Mouse (Mus musculus) CD4-positive naive resting alpha-beta T cell, adult 57 days (primary cell): ENCODE data around the gene Suv39h2. TPM values are rescaled to one million over a fixed set of nuclear protein-coding genes. Genes with fewer than 3 reads are reported as not detected.

Source experiments
- total RNA-seq: library from RNA; stranded (reverse); gene quantifications from one replicate; pipeline ENCODE4 v1.2.4, GENCODE M21; 2023

Gene Suv39h2
- 1.9 TPM for total RNA-seq

DNA sequence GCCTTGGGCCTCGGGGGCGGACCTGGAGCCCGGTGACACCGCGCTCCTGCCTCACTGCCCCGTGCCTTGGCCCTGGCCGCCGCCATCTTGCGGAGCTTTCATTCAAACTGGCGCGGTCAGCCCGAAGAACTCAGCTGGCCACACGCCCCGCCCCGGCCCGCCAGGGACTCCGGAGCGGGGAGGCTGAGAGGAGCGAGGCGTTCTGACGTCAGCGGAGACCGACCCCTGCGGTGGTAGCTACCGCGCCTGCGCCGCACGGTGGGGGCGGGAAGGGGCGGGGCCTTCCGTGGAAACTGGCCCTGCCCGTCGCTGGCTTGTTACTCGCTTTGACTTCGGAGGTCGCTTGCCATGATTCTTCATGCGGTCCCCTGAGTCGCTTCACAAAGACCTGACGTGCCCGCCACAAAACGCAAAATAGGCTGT is at the start of gene Suv39h2:
Gene Suv39h2, minus strand, starts transcription at position 171 of the 423 bp plus-strand sequence.

DNA sequence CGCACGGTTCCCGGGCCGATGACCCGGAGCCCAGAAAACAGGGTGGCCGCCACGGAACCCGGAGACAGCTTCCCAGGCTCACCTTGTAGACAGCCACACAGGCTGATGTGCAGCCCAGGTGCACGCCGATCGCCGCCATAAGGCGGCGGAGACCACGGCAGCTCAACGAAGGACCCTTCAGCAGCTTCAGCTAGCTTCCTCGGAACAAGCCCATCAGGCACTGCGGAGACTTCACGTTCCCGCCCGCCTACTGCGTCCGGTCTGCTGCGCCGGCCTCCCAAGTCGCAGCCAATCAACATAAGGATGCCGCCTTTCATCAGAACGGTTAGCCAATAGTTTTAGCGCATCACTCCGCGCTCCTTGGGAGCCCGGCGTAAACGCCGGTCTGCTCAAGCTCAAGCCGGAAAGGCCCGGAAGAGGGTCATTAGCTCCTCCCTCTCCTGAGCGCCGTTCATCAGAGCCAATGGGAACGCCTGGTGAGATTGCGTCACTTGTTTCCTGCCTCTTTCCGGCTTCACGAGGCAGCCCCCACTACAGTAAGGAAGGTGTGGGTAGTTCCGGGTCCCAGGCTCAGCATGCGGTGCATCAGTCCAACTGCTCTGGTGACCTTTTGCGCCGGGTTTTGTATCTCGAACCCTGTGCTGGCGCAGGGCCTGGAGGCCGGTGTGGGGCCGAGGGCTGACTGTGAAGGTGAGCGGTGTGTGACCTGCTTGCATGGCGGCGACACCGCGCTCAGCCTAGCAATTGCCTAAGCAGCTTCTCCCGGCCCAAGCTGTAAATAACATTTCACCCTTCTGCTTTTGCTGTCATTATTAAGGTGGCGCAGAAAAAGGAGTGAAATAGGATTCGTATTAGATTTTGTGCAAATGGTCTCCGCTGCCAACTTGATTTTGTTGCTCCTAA is 38.0 kb upstream of the Suv39h2 start, which contains the start of the genes Gm45902, Hspa14 and Cdnf:
Gene Gm45902, minus strand, starts transcription at position 239 of the 903 bp plus-strand sequence.
Gene Hspa14, minus strand, starts transcription at position 263 of the 903 bp plus-strand sequence.
Gene Cdnf, plus strand, starts transcription at position 479 of the 903 bp plus-strand sequence.

DNA sequence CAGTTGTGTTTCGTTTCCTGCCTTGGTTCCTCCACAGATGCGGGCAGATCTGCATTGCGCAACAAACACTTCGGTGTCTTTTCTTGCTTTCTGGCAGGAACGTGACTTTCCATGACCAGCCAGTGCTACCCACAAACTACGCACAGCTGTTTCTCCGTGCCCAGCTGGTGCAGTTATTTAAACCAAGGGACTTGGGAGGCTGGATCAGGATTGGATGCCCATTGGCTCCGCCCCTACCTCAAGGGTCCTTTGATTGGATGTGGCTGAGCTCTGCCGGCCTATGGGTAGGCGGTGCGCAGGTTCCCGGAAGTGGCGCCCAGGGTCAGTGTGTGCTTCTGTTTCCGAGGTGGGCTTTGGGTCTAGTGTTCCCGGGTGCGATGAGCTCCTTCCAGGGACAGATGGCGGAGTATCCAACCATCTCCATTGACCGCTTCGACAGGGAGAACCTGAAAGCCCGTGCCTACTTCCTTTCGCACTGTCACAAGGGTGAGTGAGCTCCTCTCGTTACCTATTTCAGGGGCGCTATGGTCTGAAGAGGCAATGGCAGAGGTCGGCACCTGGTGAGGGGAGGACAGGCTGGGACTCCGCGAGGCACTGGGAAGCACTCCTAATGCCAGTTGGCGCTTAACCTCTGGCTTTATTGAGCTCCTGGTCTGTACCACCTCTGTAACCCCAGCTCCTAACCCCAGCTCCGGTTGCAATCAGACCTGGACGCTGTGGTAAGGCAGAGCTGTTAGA is 50.8 kb downstream of the Suv39h2 start, which contains the start of gene Dclre1c:
Gene Dclre1c, plus strand, starts transcription at position 291 of the 738 bp plus-strand sequence.

DNA sequence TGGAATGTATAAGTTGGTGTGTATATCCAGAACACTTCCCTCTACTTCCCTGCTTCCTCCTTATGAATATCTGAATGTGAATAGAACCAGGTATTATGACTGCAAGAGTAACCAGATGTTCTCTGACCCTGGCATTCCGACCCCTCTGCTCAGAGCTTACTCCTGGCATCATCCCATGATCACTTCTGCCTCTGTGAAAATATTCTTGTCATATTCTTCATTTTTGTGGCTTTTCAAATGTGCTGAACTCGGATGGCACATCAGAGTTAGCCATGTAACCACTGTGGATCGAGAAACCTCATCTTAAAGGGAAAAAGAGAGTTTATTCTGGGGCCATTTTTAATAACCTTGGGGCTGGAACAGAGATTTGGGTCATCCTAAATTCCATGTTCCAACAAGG is 52.3 kb downstream of the Suv39h2 start, which contains the start of gene Meig1:
Gene Meig1, minus strand, starts transcription at position 101 of the 400 bp plus-strand sequence.

Other genes starting within 250 kb of the Suv39h2 start
- 34.6 TPM for gene Nmt2, start 190.8 kb downstream of the Suv39h2 start, total RNA-seq
- gene Rpp38, start 142.4 kb downstream of the Suv39h2 start, total RNA-seq = 8.0 TPM
- gene Acbd7, start 138.9 kb downstream of the Suv39h2 start, total RNA-seq = not detected
- not detected for gene Olah, start 77.8 kb downstream of the Suv39h2 start, total RNA-seq
- not detected for gene Meig1, start 52.4 kb downstream of the Suv39h2 start, total RNA-seq
- gene Dclre1c, start 50.9 kb downstream of the Suv39h2 start, total RNA-seq = 34.9 TPM
- 19.3 TPM for gene Gm45902, start 37.8 kb upstream of the Suv39h2 start, total RNA-seq
- 104 TPM for gene Hspa14, start 37.8 kb upstream of the Suv39h2 start, total RNA-seq
- gene Cdnf, start 38.0 kb upstream of the Suv39h2 start, total RNA-seq = 0.62 TPM
- gene Fam107b, start 95.5 kb upstream of the Suv39h2 start, total RNA-seq = 356 TPM